Mouse (Mus musculus) liver, postnatal 0 days (tissue): ENCODE data around the gene Exd2.

Experiments used
- CTCF ChIP-seq: sonication (generic); IDR thresholded peaks from 2 replicates; pipeline ENCODE4 v1.5.1; 2016; ENCODE audit warnings: antibody characterized with exemption, low read depth
- EP300 ChIP-seq: IDR thresholded peaks from 2 replicates; pipeline ENCODE4 v1.6.1; 2016; ENCODE audit warnings: antibody characterized with exemption, low read depth, mild to moderate bottlenecking

GRCm38 (mm10) chr12:80483397-80483796, 20.5 kb downstream of the Exd2 start:
- 0 out of 2 replicates have a peak, but pooled peaks have one; percentile 13 for TF ChIP-seq CTCF
- no peak for TF ChIP-seq EP300
